30 mouse cellular contexts compared by ENCODE assay signal in the genomic region with DNA sequence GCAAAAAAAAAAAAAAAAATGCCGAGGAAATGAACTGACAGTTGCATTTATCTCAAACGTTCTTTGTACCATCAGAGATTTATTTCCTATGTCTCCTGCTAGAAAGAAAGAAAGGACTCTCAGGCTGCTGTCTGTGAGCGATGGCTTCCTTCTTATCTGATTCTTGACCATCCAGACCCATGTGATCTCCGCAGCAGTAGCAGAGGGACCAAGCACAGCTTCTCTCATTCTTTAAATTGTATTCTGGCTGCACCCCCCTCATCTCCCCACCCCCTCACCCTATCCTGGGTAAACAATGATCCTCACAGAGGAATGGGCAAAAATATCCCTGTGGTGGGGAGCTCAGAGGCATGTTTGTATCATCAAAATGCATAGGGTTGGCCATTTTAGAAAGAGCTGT.
DNase-seq lines count a peak whose midpoint lies in the region; ATAC-seq lines count a peak whose summit lies in the region.
"Had no signal": no experiment of that assay in that cellular context is flagged by ENCODE, and none has a peak within 500 bp of the region (broad histone marks: within the 10 kb centered on the region; RNA-seq: fewer than 3 reads in every experiment).

No protein-coding gene starts in this region.

- peaks cover 15% of the 10 kb centered on the region for H3K36me3 ChIP-seq in hindbrain, embryonic 13.5 days
- H3K36me3 ChIP-seq in hindbrain, embryonic 11.5 days (ENCODE audit: control insufficient read depth, insufficient read depth, low read length), result no peaks in the 10 kb centered on the region
- H3K36me3 ChIP-seq: heart, embryonic 15.5 days; stomach, embryonic 15.5 days had no signal

- ATAC-seq in hindbrain, embryonic 13.5 days (ENCODE audit: low FRiP score), result no peak
- no peak for ATAC-seq in hindbrain, embryonic 11.5 days (ENCODE audit: low FRiP score)
- ATAC-seq: CD4-positive, CD25-positive, alpha-beta regulatory T cell, adult 4 months; intestine, postnatal 0 days; liver, embryonic 12.5 days; liver, postnatal 0 days; midbrain, embryonic 15.5 days had no signal

- H3K4me1 ChIP-seq in hindbrain, embryonic 13.5 days (replicated peaks), result peaks cover 7% of the 10 kb centered on the region
- no peaks in the 10 kb centered on the region for H3K4me1 ChIP-seq in hindbrain, embryonic 11.5 days (replicated peaks; ENCODE audit: control insufficient read depth, insufficient read depth, low read length)
- H3K4me1 ChIP-seq: megakaryocyte, embryonic 14.5 days; midbrain, embryonic 15.5 days; neural tube, embryonic 12.5 days; stomach, embryonic 15.5 days had no signal

- H3K9me3 ChIP-seq in hindbrain, embryonic 13.5 days, result no peaks in the 10 kb centered on the region
- H3K9me3 ChIP-seq in hindbrain, embryonic 11.5 days (ENCODE audit: control insufficient read depth, low read length), result no peaks in the 10 kb centered on the region
- H3K9me3 ChIP-seq: heart, embryonic 10.5 days; heart, embryonic 15.5 days; liver, embryonic 12.5 days; midbrain, embryonic 15.5 days; neural tube, embryonic 12.5 days; stomach, embryonic 15.5 days had no signal

- H3K4me3 ChIP-seq in hindbrain, embryonic 13.5 days, result no peak overlapping the region
- H3K4me3 ChIP-seq in hindbrain, embryonic 11.5 days (ENCODE audit: low read depth, low read length), result no peak overlapping the region
- H3K4me3 ChIP-seq: erythroblast, embryonic 14.5 days; heart, embryonic 10.5 days; heart, embryonic 15.5 days; liver, embryonic 12.5 days; megakaryocyte, embryonic 14.5 days; midbrain, embryonic 15.5 days; neural tube, embryonic 12.5 days; stomach, embryonic 15.5 days had no signal

- 56% methylated on average over 4 of the region's 4 CpGs for WGBS in hindbrain, embryonic 13.5 days
- 81% methylated on average over 4 of the region's 4 CpGs for WGBS in hindbrain, embryonic 11.5 days

- no peak overlapping the region for H3K4me2 ChIP-seq in hindbrain, embryonic 13.5 days
- no peak overlapping the region for H3K4me2 ChIP-seq in hindbrain, embryonic 11.5 days (replicated peaks; ENCODE audit: low read depth, low read length)
- H3K4me2 ChIP-seq: heart, embryonic 15.5 days; liver, embryonic 12.5 days; midbrain, embryonic 15.5 days; neural tube, embryonic 12.5 days; stomach, embryonic 15.5 days had no signal

- H3K27ac ChIP-seq in hindbrain, embryonic 13.5 days, result peak overlapping the region; percentile 66; the same call in 1 of the 2 replicates
- H3K27ac ChIP-seq in hindbrain, embryonic 11.5 days (ENCODE audit: low read depth, low read length), result no peak overlapping the region
- H3K27ac ChIP-seq: heart, embryonic 10.5 days; heart, embryonic 15.5 days; liver, embryonic 12.5 days; midbrain, embryonic 15.5 days; neural tube, embryonic 12.5 days; stomach, embryonic 15.5 days had no signal

- no peak for DNase-seq in hindbrain, embryonic 11.5 days (ENCODE audit: low spot score)
- DNase-seq in kidney, adult 9 months, result peak; percentile 32
- DNase-seq in kidney, adult 8-10 months, result no peak
- peak; percentile 18 for DNase-seq in lung, postnatal 25 days (ENCODE audit: low spot score)
- no peak for DNase-seq in lung, postnatal 14 days
- peak; percentile 7 for DNase-seq in MN1 (ENCODE audit: low spot score)
- DNase-seq in spleen, postnatal 4 days (ENCODE audit: low spot score in 2 of 2), result no peak
- DNase-seq: adrenal gland, adult 8-10 months; cerebellum, adult 2 months; cerebellum, postnatal 14 days; gastrocnemius, postnatal 25 days; heart, adult 11 months; kidney, postnatal 25 days; layer of hippocampus, postnatal 36 days; left cerebral cortex, postnatal 4 days; liver, postnatal 0 days; lung, postnatal 4 days; retina, postnatal 1 day; right cerebral cortex, postnatal 14 days had no signal

- 0 out of 2 replicates have a peak overlapping the region, but pooled peaks have one; percentile 3 for H3K9ac ChIP-seq in hindbrain, embryonic 13.5 days
- no peak overlapping the region for H3K9ac ChIP-seq in hindbrain, embryonic 11.5 days (ENCODE audit: low read depth, low read length)
- H3K9ac ChIP-seq: heart, embryonic 15.5 days; liver, embryonic 12.5 days; liver, postnatal 0 days; midbrain, embryonic 15.5 days; neural tube, embryonic 12.5 days; stomach, embryonic 15.5 days had no signal

- no peaks in the 10 kb centered on the region for H3K27me3 ChIP-seq in hindbrain, embryonic 13.5 days
- H3K27me3 ChIP-seq in hindbrain, embryonic 11.5 days (ENCODE audit: control insufficient read depth, insufficient read depth, low read length), result no peaks in the 10 kb centered on the region
- H3K27me3 ChIP-seq: heart, embryonic 15.5 days; liver, embryonic 12.5 days; megakaryocyte, embryonic 14.5 days; midbrain, embryonic 15.5 days; neural tube, embryonic 12.5 days; stomach, embryonic 15.5 days had no signal

Comparison
In these comparisons a context has a peak if more than half of its experiments do, and no peak if none do; other contexts are left out.
1. DNase-seq: peak in kidney, adult 9 months (single experiment), lung, postnatal 25 days (single experiment) and MN1 (single experiment); none in hindbrain, embryonic 11.5 days (single experiment), kidney, adult 8-10 months (0 of 2), lung, postnatal 14 days (single experiment) and spleen, postnatal 4 days (0 of 2).